Mouse (Mus musculus) layer of hippocampus, adult 11-12 months (tissue): ENCODE results near the gene Gm20379.

ENCODE experiments used
- DNase-seq: peaks from one replicate; pipeline ENCODE4 v3.0.0; 2022; ENCODE audit warnings: low spot score

Gene Gm20379

GRCm38 (mm10) chr13:92305680-92306079 lies at the start of gene Gm20379:
Gene Gm20379, plus strand, starts transcription at chr13:92305980.
- DNase-seq = no peak

- no peak for DNase-seq
These were observed 44.5 kb upstream of the Gm20379 start for GRCm38 (mm10) chr13:92261329-92261728.

- no peak for DNase-seq
These were observed 42.2 kb upstream of the Gm20379 start for GRCm38 (mm10) chr13:92263566-92263965.

- no peak for DNase-seq
These were observed 38.7 kb upstream of the Gm20379 start for GRCm38 (mm10) chr13:92267076-92267475.

GRCm38 (mm10) chr13:92274274-92275198 lies 31.2 kb upstream of the Gm20379 start:
- peak; percentile 59 for DNase-seq

- DNase-seq = no peak
These were observed 30.5 kb upstream of the Gm20379 start for GRCm38 (mm10) chr13:92275292-92275691.

- DNase-seq = no peak
These were observed 28.8 kb upstream of the Gm20379 start for GRCm38 (mm10) chr13:92277027-92277426.

- DNase-seq = no peak
These were observed 14.2 kb upstream of the Gm20379 start for GRCm38 (mm10) chr13:92291605-92292004.

- DNase-seq = no peak
These were observed 11.9 kb upstream of the Gm20379 start for GRCm38 (mm10) chr13:92293883-92294282.

GRCm38 (mm10) chr13:92296490-92296889 lies 9.3 kb upstream of the Gm20379 start:
- no peak for DNase-seq

GRCm38 (mm10) chr13:92297021-92297420 lies 8.8 kb upstream of the Gm20379 start:
- DNase-seq = no peak

GRCm38 (mm10) chr13:92299522-92299921 lies 6.3 kb upstream of the Gm20379 start:
- DNase-seq = no peak

GRCm38 (mm10) chr13:92301754-92302153 lies 4.0 kb upstream of the Gm20379 start:
- no peak for DNase-seq

- DNase-seq = no peak
These were observed 3.3 kb upstream of the Gm20379 start for GRCm38 (mm10) chr13:92302466-92302865.

GRCm38 (mm10) chr13:92303062-92303948 lies 2.5 kb upstream of the Gm20379 start:
- no peak for DNase-seq

- DNase-seq = no peak
These were observed 1.5 kb upstream of the Gm20379 start for GRCm38 (mm10) chr13:92304291-92304690.

GRCm38 (mm10) chr13:92314613-92315012 lies 8.8 kb downstream of the Gm20379 start:
- no peak for DNase-seq

- DNase-seq = no peak
These were observed 15.0 kb downstream of the Gm20379 start for GRCm38 (mm10) chr13:92320770-92321169.

GRCm38 (mm10) chr13:92326030-92326429 lies 20.2 kb downstream of the Gm20379 start:
- no peak for DNase-seq

GRCm38 (mm10) chr13:92328000-92328399 lies 22.2 kb downstream of the Gm20379 start:
- DNase-seq = no peak

GRCm38 (mm10) chr13:92330621-92331020 lies 24.8 kb downstream of the Gm20379 start:
- no peak for DNase-seq

GRCm38 (mm10) chr13:92332103-92332879 lies 26.5 kb downstream of the Gm20379 start:
- DNase-seq = no peak
